Mouse (Mus musculus) kidney, embryonic 14.5 days (tissue): ENCODE results near the gene Rnf5. TPM values are rescaled to one million over a fixed set of nuclear protein-coding genes. Genes with fewer than 3 reads are reported as not detected.
A peak's percentile ranks its signal among the peaks of the same experiment; 100 is the strongest.

ENCODE experiments used
- ATAC-seq: fragments of 200-750 bp; cut with Nextera tagmentation; 2 replicates; pipeline ENCODE4 v1.8.0; 2017; ENCODE audit warnings: moderate number of reproducible peaks, mild to moderate bottlenecking, moderate TSS enrichment, moderate library complexity; ENCODE audit not compliant: low FRiP score, low TSS enrichment
- H3K27ac ChIP-seq: fragments of 300-500 bp; sonication (generic); 2 replicates; pipeline ENCODE4 v1.5.1; 2014; ENCODE audit warnings: low read depth, mild to moderate bottlenecking, low read length, moderate library complexity, mixed read lengths
- H3K27me3 ChIP-seq: fragments of 300-500 bp; sonication (generic); 2 replicates; pipeline ENCODE4 v1.6.1; 2014; ENCODE audit warnings: mild to moderate bottlenecking, low read length; ENCODE audit not compliant: control insufficient read depth, insufficient read depth
- H3K36me3 ChIP-seq: fragments of 300-500 bp; sonication (generic); 2 replicates; pipeline ENCODE4 v1.6.1; 2014; ENCODE audit warnings: low read length, mixed read lengths; ENCODE audit not compliant: control insufficient read depth, insufficient read depth
- H3K4me1 ChIP-seq: fragments of 300-500 bp; sonication (generic); 2 replicates; pipeline ENCODE4 v1.6.1; 2014; ENCODE audit warnings: low read length, mixed read lengths; ENCODE audit not compliant: control insufficient read depth, insufficient read depth
- H3K4me2 ChIP-seq: fragments of 300-500 bp; sonication (generic); replicated peaks from 2 replicates; pipeline ENCODE4 v1.6.1; 2014; ENCODE audit warnings: low read depth, mild to moderate bottlenecking, low read length
- H3K4me3 ChIP-seq: fragments of 300-500 bp; sonication (generic); 2 replicates; pipeline ENCODE4 v1.5.1; 2014; ENCODE audit warnings: mild to moderate bottlenecking, low read length
- H3K9ac ChIP-seq: fragments of 300-500 bp; sonication (generic); 2 replicates; pipeline ENCODE4 v1.6.1; 2014; ENCODE audit warnings: low read depth, mild to moderate bottlenecking, low read length, moderate library complexity
- H3K9me3 ChIP-seq: fragments of 300-500 bp; sonication (generic); 2 replicates; pipeline ENCODE4 v1.6.1; 2016; ENCODE audit warnings: low read length; ENCODE audit not compliant: control insufficient read depth
- WGBS: fragments of 180-500 bp; shearing (Covaris S2); extraction: QIAGEN DNeasy Blood & Tissue Kit; methylation state at CpG from one replicate; pipeline ENCODE4 v1.1.7; 2014; 5-methylcytosine and 5-hydroxymethylcytosine counted together
- polyA plus RNA-seq: library from polyadenylated mRNA; unstranded; fragments of >200 nt; fragmentation: Nextera tagmentation; extraction: Ambion mirVana; gene quantifications from 2 replicates; pipeline ENCODE4 v1.2.1, GENCODE M21; 2014

Gene Rnf5
- polyA plus RNA-seq, 1 experiment from 2014 or later, result 118 TPM

GRCm38 (mm10) chr17:34559895-34560294 is 43.6 kb downstream of the Rnf5 start:
- Histone ChIP-seq H3K27me3 (no peaks in the 10 kb centered on the region), H3K27ac (no peak overlapping the region), H3K4me3 (no peak overlapping the region), H3K4me1 (peaks cover 8% of the 10 kb centered on the region), H3K9me3 (no peaks in the 10 kb centered on the region), H3K4me2 (no peak overlapping the region), H3K36me3 (no peaks in the 10 kb centered on the region), H3K9ac (no peak overlapping the region)
- 27% methylated on average over 15 of the region's 15 CpGs for WGBS
- ATAC-seq, result no peak

GRCm38 (mm10) chr17:34559116-34559515 is 44.4 kb downstream of the Rnf5 start:
- Histone ChIP-seq H3K4me1 (peaks cover under 1% of the 10 kb centered on the region; the same call in 1 of the 2 replicates), H3K4me2 (no peak overlapping the region), H3K9ac (no peak overlapping the region), H3K27me3 (no peaks in the 10 kb centered on the region), H3K9me3 (no peaks in the 10 kb centered on the region), H3K4me3 (no peak overlapping the region), H3K36me3 (no peaks in the 10 kb centered on the region), H3K27ac (no peak overlapping the region)
- no peak for ATAC-seq
- WGBS, result 87% methylated on average over 7 of the region's 7 CpGs

GRCm38 (mm10) chr17:34557411-34557810 is 46.1 kb downstream of the Rnf5 start:
- no peak for ATAC-seq
- H3K4me3 ChIP-seq, result no peak overlapping the region

GRCm38 (mm10) chr17:34556406-34556805 is 47.1 kb downstream of the Rnf5 start:
- no peak for ATAC-seq
- H3K9me3 ChIP-seq, result no peaks in the 10 kb centered on the region
- H3K9ac ChIP-seq, result no peak overlapping the region
- no peaks in the 10 kb centered on the region for H3K4me1 ChIP-seq
- no peaks in the 10 kb centered on the region for H3K27me3 ChIP-seq
- WGBS, result 90% methylated on average over 8 of the region's 8 CpGs
- H3K4me2 ChIP-seq, result no peak overlapping the region
- no peak overlapping the region for H3K4me3 ChIP-seq
- no peak overlapping the region for H3K27ac ChIP-seq
- no peaks in the 10 kb centered on the region for H3K36me3 ChIP-seq

More at GRCm38 (mm10) chr17:34557411-34557810, 46.1 kb downstream of the Rnf5 start:
- Histone ChIP-seq H3K36me3 (no peaks in the 10 kb centered on the region), H3K27me3 (no peaks in the 10 kb centered on the region), H3K27ac (no peak overlapping the region), H3K4me2 (no peak overlapping the region), H3K9ac (no peak overlapping the region), H3K4me1 (no peaks in the 10 kb centered on the region), H3K9me3 (no peaks in the 10 kb centered on the region)
- 35% methylated on average over 11 of the region's 11 CpGs for WGBS

GRCm38 (mm10) chr17:34555483-34555882 is 48.0 kb downstream of the Rnf5 start:
- WGBS, result 30% methylated on average over 5 of the region's 5 CpGs
- ATAC-seq, result 0 out of 2 replicates have a peak, but pooled peaks have one; percentile 39

More at GRCm38 (mm10) chr17:34555483-34555882, 48.0 kb downstream of the Rnf5 start:
- no peaks in the 10 kb centered on the region for H3K27me3 ChIP-seq
- H3K9me3 ChIP-seq, result no peaks in the 10 kb centered on the region
- H3K4me2 ChIP-seq, result no peak overlapping the region
- H3K9ac ChIP-seq, result no peak overlapping the region
- H3K4me1 ChIP-seq, result no peaks in the 10 kb centered on the region
- no peak overlapping the region for H3K27ac ChIP-seq
- H3K36me3 ChIP-seq, result no peaks in the 10 kb centered on the region
- no peak overlapping the region for H3K4me3 ChIP-seq

Other genes with a start within 250 kb of the Rnf5 start
- gene Btnl2, start 248.9 kb downstream of the Rnf5 start, polyA plus RNA-seq, result 0.14 TPM in 1 of 2 replicates, not detected in the other
- gene Btnl1, start 226.6 kb downstream of the Rnf5 start, polyA plus RNA-seq, result not detected in 2 replicates
- 0.74 and 1.9 TPM in 2 replicates for gene BC051142, start 204.9 kb downstream of the Rnf5 start, polyA plus RNA-seq
- not detected in 2 replicates for gene Btnl4, start 126.4 kb downstream of the Rnf5 start, polyA plus RNA-seq
- not detected in 2 replicates for gene Btnl6, start 86.3 kb downstream of the Rnf5 start, polyA plus RNA-seq
- gene Notch4, start 39.4 kb downstream of the Rnf5 start, polyA plus RNA-seq, result 9.7 and 11.2 TPM in 2 replicates
- 19.3 and 21.4 TPM in 2 replicates for gene Gpsm3, start 13.9 kb downstream of the Rnf5 start, polyA plus RNA-seq
- gene Pbx2, start 12.4 kb downstream of the Rnf5 start, polyA plus RNA-seq, result 17.8 and 20.9 TPM in 2 replicates
- 5.8 and 6.6 TPM in 2 replicates for gene Ager, start 5.8 kb downstream of the Rnf5 start, polyA plus RNA-seq
- gene Agpat1, start 572 bp upstream of the Rnf5 start, polyA plus RNA-seq, result 61.7 and 75.3 TPM in 2 replicates
- gene Egfl8, start 12.3 kb upstream of the Rnf5 start, polyA plus RNA-seq, result 3.2 and 3.6 TPM in 2 replicates
- gene Ppt2, start 24.8 kb upstream of the Rnf5 start, polyA plus RNA-seq, result 33.5 and 39.1 TPM in 2 replicates
- gene Prrt1, start 25.8 kb upstream of the Rnf5 start, polyA plus RNA-seq, result 0.16 and 0.18 TPM in 2 replicates
- 14.8 and 16.5 TPM in 2 replicates for gene Fkbpl, start 41.1 kb upstream of the Rnf5 start, polyA plus RNA-seq
- 54.6 and 61.7 TPM in 2 replicates for gene Atf6b, start 43.5 kb upstream of the Rnf5 start, polyA plus RNA-seq
- 0.15 and 0.26 TPM in 2 replicates for gene Tnxb, start 66.8 kb upstream of the Rnf5 start, polyA plus RNA-seq
- not detected in 2 replicates for gene C4b, start 140.2 kb upstream of the Rnf5 start, polyA plus RNA-seq
- not detected in 2 replicates for gene Cyp21a1, start 200.9 kb upstream of the Rnf5 start, polyA plus RNA-seq
- gene Stk19, start 233.3 kb upstream of the Rnf5 start, polyA plus RNA-seq, result 25.2 and 28.7 TPM in 2 replicates
- 55.7 and 66.4 TPM in 2 replicates for gene Dxo, start 233.3 kb upstream of the Rnf5 start, polyA plus RNA-seq
- 22.8 and 45.9 TPM in 2 replicates for gene Skiv2l, start 246.5 kb upstream of the Rnf5 start, polyA plus RNA-seq
- gene Nelfe, start 246.7 kb upstream of the Rnf5 start, polyA plus RNA-seq, result 107 and 119 TPM in 2 replicates